Mouse (Mus musculus): Measurements from ENCODE around the gene Ehd1. TPM values are rescaled to one million over a fixed set of nuclear protein-coding genes. Genes with fewer than 3 reads are reported as not detected.
A peak's percentile ranks its signal among the peaks of the same experiment; 100 is the strongest.

Gene Ehd1
- 100 to 1,000 TPM in 1 of 2 experiments, 10 to 100 TPM in 1; 97.8 to 114 TPM for total RNA-seq (2021)

DNA sequence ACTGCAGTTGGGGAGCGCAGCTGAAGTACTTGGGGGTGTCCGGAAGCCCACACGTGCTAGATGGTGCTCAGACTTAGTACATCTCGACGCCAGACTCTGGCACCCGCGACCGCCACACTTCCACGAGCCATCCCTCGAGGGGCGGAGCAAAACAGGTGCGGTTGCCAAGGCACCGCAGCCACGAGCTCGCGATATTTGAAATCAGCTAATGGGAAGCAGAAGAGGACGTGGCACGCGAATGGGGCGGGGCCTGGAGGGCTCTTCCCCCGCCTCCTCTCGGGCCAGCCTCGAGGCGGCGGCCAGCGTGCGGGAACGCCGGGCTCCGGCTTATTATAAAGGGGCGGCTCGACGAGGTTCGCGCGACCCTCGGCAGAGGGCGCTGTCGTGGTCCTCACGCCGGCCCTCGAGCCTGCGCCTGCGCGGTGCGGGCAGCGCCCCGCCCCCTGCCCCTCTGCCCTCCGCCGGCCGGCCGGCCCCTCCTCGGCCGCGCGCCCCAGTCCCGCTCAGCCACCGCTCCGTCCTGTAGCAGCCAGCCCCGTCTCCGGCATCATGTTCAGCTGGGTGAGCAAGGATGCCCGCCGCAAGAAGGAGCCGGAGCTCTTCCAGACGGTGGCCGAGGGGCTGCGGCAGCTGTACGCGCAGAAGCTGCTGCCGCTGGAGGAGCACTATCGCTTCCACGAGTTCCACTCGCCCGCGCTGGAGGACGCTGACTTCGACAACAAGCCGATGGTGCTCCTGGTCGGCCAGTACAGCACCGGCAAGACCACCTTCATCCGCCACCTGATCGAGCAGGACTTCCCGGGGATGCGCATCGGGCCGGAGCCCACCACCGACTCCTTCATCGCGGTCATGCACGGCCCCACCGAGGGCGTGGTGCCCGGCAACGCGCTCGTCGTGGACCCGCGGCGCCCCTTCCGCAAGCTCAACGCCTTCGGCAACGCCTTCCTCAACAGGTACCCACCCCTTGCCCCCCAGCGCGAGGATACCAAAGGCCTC is at the start of gene Ehd1:
Gene Ehd1 (plus strand): TSS at position 300 of the 996 bp plus-strand sequence.
- peak; percentile 98 for DNase-seq

DNA sequence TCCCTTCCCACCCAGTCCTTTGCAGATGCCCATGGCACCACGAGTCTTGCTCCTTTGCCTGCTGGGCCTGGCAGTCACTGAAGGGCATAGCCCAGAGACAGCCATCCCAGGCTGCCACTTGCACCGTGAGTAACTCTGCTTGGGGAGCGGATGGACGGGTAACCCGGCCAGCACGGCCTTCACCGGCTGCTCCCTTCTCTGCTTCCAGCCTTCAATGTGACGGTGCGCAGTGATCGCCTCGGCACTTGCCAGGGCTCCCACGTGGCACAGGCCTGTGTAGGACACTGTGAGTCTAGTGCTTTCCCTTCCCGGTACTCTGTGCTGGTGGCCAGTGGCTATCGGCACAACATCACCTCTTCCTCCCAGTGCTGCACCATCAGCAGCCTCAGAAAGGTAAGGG is 49.8 kb upstream of the Ehd1 start:
- no peak for DNase-seq

DNA sequence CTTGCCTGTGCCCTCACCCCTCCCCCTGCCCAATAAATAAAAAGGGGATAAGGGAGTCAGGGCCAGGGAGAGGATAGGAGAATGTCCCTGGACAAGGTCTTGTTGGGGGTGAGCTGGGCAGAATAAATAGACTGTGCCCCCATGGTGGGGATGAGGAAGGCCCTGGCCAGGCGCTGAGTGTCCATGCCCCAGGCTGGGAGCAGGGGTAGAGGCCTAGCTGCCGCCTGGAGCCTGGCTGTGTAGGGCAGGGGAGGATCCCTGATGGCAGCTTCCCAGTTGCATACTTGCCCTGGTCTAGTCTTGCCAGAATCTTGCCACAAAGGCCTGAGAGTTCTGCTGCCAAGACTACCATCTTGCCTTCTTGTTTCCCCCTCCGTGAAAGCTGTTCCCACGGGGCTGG is 48.7 kb upstream of the Ehd1 start:
- no peak for DNase-seq

DNA sequence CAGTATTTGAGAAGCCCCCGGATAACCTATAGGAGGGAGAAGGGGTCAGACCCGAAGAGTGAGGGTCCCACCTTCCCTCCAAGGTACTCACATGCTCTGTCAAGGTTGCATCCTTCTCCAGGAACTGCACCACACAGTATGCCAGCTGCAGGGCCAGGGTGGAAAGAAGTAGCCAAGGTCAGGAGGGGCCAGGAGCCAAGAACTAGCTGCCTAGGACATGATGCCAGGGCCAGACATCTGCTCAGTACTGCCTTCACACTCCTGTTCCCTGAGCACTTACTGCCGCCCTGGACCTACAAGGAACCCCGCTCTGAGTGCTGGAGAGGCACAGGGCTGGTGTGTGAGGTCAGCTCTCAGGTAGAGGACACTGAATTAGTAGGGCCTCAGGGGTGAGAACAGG is 46.1 kb upstream of the Ehd1 start:
- no peak for DNase-seq

DNA sequence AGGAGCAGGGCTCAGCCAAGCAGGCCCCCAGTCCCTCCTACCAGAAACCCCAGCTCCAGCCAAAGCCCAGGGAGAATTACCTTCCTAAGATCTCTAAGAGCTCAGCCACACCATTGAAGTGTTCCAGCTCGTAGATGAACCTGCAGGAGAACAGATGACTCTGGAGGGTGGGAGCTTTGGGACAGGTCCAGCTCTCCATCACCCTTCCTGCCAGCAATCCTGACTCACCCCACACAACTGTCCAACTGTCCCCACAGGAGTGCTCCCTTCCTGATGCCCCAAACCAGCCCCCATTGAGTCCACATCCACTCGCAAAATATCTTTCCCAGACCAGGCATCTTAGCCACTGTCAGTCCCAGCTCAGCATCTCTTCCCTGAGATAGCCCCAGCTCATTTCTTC is 45.5 kb upstream of the Ehd1 start:
- DNase-seq = no peak

DNA sequence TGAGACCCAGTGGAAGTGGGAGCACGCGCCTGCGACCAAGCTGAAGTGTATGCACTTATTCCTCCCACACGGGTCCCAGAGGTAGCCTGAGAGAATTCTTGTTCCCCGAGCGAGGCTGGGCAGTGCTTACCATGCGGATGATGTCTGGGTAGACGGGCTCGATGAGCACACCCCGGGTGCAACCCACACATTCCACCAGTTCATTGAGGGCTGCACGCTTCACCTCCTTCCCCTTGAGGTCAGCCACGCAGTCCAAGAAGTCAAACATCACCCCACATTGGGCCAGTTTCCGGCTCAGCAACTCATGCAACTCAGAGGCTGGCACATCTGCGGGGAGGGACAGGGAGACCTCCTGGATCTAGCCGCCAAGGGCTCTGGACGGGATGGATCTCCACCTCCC is 42.9 kb upstream of the Ehd1 start:
- DNase-seq = no peak

DNA sequence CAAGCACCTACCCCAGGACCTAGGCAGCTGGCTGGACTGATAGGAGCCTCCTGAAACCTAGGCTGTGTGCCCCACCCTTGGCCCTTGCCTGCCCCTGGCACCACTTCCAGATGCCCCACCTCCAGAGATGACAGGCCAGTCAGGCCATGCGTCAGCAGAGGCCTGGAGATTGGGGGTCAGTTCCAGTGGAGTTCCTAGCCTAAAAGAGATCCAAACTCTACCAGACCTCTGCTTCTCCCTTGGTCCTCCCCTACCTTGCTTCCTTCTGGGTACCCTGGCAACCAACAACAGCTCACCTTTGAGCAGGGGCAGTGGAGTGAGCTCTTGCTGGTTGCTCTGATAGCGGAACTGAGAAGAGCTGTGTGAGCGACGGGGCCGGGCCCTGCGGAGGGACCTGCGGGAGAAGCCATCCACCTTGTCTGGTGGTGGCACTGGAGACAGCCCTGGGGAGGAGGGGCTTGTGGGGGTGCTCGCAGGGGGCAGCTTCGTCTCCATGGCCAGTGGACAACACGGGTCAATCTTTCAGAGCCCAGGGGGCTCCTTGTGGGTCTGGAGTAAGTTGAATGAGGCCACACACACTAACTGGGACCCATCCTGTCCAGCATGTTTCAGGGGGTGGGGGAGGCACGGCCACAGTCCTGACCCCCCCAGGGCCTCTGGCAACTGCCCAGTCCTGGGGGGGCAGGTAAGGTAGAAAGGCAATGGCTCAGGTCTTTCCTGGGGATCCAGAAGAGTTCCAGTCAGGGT is 42.0 kb upstream of the Ehd1 start:
- DNase-seq = peak; percentile 35

DNA sequence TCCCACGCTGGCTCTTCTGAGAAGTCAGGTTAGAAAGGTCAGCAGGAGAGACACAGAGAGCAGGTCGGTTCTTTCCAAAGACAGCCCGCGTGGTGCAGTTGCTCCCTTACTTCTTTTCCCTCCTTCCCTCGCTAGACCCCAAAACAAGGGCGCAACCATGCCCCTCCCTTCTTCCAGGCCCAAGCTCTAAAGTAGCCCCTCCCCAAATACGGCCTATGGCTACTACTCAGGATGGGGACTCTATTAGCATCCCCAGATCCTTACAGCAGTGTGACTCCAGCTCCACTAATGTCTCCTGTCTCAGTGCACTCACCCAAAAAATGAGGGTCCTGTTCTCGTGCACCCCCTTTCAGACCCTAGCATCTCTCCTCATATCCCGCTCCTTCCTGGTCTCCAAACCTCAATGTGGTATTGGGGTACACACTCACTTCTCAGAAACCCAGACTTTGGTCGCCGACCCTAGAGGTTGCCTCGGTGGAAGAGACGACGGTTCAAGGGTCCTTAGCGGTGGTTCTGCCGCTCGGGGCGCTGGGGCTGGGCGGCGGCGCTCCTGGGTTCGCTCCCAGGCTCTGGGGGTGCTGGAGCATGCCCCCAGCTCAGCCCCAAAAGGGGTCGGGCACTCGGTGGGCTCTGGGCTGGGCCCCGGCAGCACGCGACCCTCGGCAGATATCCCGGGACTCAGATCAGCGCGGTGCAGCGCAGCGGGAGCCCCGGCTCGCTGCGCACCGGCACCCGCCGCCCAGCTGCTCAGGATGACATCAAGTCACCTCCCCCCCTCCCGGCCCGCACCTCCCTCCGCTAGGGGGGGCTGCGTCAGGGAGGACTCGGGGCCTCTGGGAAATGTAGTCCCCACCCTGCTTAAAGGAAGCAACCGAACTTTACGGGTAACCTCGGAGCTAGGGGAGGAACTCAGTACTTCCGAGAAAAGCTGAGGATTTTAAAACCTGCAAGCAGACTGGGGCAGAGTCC is 41.2 kb upstream of the Ehd1 start, which contains the start of gene Ppp2r5b:
Gene Ppp2r5b (minus strand): TSS at position 789 of the 969 bp plus-strand sequence.
- DNase-seq = peak; percentile 97

DNA sequence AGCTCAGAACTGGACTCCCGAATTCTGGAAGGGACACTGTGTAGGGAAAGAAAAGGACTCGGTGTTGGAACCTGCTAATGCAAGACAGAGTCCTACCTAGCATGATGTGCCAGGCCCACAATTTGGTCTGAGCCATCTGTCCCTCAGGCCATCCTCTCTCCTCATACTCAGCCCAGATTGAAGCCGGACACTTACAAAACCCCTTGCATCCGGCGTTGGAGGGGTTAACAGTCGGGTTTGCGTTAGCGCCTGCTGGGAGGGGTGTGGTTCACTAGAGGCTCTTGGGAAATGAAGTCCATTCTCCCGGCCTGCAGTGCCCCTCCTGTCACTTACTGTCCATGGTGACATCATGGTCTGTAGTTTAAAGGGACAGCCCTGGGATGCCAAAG is 40.5 kb upstream of the Ehd1 start:
- peak; percentile 92 for DNase-seq

DNA sequence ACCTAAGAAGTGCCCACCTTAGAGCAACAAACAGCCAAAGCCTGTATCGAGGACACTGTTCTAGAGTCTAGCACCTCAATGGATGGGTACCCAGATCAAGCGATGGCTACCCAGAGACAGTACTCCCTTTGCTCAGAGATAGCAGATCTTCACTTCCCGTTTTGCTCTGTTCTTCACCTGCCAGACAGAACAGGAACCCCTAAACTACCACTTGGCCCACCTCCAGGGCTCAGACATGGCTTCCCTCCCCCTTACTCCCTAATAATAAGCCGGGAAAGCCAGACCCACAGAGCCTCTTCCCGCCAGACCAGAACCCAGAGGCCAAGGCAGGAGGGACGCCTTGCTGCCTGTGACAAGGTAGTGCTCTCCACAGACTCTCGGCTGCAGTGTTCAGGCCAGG is 39.7 kb upstream of the Ehd1 start:
- DNase-seq = no peak

DNA sequence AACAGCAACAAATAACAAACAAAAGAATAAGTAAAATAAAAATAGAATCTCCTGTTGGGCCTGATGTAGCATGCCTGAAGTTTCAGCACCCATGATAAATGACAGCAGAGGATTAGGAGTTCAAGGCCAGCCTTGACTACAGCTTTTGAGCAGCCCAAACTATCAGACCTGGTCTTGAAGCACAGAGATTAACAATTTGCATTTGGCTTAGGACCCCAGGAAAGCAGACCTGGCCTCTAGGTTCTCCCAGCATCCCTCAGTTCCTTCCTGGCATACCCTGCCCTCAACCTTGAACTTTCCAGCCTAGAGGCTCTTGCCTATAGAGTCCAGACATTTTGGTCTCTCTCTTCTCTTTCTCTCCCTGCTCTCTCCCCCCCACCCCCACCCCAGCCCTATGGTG is 37.8 kb upstream of the Ehd1 start:
- no peak for DNase-seq

DNA sequence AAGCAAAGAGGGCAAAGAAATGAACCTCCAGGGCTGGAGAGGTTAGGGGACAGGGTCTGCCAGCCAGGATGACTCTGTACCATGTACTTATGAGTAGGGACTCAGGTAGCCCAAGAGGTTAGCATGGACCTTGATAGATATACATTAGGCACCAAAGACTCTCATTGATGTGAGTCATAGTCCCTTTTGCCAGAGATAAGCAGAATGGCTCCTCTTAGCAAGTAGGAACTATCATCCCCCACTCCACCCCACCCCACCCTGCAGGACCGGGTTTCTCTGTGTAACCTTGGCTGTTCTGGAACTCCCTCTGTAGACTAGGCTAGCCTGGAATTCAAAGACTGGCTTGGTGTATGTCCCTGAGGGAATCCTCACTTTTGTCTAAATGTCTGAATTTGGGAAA is 36.4 kb upstream of the Ehd1 start:
- no peak for DNase-seq

DNA sequence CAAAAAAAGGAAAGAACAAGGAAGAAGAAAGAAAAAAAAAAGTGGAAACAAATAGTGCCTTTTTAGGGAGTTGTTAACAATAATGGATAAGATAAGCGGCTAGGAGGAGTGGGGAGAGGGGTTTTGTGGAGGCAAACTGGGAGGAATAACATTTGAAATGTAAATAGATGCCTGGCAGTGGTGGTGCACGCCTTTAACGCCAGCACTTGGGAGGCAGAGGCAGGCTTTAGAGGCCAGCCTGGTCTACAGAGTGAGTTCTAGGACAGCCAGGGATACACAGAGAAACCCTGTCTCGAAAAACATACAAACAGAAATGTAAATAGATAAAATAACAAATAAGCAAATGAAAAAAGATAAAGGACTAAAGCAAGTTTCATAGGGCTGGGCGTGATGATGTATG is 35.8 kb upstream of the Ehd1 start:
- no peak for DNase-seq

DNA sequence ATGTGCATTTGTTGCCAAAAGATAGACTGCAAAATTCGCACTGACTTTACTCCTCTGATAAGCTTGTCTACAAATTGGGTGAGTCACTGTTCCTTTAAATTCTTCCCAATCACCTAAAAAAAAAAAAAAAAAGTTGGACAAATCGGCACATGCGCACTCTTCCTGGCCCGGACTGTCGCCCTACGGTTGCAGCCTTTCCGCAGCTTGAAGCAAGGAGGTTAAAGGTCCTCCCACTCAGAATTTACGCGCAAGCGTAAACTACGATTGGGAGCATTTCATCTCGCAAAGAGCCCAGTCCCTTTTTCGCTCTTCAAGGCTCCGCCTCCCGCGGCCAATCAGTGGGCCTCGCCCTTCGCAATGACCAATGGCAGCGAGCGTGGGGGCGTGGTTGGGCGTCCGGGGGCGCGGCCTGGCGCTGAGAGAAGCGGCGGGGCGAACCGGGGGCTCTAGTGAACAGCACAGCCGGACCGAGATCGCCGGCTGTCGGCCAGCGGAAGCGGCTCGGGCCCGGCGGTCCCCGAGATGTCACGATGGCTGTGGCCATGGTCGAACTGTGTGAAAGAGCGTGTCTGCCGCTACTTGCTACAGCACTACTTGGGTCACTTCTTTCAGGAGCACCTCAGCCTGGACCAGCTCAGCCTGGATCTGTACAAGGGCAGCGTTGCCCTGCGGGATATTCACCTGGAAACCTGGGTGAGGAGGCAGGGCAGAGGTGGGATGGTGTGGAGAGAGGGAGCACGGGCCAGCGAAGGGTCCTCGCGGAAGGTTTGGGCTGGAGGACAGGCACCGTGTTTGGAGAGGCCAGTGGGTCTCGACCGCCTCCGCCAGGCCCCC is 35.0 kb upstream of the Ehd1 start, which contains the start of gene Atg2a:
Gene Atg2a (plus strand): TSS at position 395 of the 834 bp plus-strand sequence.
- peak; percentile 99 for DNase-seq

DNA sequence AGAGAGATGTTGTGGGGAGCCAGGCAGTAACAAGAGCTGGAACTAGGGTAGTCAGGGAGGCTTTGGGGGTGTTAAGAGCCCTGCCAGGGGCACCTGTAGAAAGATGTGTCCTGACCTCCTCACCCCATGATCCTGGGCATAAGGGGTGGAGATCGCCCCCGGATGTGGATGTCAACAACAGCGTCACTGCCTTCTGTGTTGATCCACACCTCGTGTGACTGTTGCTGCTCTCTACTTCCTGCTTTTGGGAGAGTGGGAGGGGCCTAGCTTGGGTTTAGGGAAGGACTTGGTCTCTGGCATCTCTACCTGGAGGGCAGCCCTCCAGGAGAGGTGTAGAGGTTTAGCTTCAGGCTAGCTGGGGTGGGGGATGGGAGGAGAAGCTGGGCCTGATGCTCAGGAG is 34.2 kb upstream of the Ehd1 start:
- DNase-seq = peak; percentile 53

DNA sequence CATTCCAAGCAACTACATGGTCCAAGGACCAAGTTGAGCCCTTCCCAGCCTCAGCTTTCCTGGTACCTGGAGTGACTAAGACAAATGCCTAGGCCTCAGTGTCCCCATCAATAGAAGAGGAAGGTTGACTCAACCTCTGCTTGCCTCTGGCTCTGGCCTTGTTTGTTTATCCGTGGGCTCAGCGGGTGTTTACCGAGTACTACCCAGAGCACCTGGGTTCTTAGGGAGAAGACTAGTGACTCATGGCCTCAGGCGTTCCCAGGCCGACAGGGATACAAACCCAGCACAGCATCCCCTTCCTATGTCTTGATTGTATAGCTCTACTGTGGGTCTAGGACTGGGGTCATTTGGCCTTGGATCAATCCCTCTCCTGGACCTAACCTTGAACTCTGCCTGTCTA is 33.3 kb upstream of the Ehd1 start:
- no peak for DNase-seq

DNA sequence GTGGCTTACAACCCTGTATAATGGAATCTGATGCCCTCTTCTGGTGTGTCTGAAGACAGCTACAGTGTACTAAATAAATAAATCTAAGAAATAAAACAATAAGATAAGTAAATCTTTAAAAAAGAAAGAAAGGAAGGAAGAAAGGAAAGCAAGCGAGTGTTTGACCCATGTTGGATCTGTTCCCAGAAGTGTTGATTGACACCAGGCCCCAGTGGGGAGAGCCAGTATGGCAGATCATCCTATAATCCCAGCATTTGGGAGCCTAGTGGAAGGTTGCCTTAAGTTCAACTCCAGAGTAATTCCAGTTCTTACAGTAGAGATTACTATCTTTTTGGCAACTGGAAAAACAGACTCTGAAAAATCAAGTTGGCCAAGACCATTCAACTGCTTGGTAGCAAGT is 30.7 kb upstream of the Ehd1 start:
- no peak for DNase-seq

DNA sequence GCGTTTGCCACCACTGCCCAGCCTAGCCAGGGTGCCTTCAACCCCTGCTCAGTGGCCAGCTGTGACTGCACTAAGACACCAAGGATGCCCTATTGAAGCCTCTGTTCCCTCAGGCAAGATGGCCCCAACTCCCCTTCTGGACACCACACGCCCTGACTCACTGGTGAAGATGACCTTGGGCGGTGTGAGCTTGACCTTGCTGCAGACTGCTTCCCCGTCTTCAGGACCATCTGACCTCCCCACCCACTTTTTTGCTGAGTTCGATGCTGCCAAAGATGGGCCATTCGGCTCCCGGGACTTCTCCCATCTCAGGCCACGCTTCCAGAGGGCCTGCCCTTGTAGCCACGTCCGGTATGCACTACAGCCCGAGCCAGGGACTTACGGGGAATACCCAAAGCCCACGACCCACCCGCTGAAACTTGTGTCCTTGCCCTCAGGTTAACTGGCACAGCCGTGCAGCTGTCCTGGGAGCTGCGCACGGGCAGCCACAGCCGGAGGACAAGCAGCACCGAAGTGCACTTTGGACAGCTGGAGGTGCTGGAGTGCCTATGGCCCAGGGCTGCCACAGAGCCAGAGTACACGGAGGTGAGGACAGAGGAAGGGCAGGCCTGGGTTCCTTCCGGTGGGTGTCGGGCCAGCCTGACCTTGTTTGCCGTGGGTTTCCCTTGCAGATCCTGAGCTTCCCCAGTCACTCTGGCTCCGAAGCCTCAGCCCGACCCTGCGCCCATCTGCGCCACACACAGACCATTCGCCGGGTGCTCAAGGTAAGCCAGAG is 28.8 kb upstream of the Ehd1 start:
- DNase-seq = no peak

DNA sequence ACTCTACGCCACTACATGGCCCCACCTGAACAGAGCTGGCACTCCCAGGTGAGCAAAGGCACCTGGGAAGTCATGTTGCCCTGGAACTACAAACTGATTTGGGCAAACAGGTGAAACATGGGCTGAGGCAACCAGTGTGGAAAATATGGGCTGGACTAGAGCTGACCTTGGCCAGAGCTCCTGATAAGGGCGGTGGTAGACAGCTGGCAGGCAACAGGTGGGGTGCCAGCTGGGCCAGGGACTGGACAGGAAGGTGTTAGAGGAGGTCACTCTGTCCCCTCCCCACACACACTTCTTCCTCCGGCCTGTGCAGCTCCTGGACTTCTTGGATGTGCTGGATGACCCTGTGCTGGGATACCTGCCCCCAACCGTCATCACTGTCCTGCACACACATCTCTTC is 23.5 kb upstream of the Ehd1 start:
- DNase-seq = no peak

DNA sequence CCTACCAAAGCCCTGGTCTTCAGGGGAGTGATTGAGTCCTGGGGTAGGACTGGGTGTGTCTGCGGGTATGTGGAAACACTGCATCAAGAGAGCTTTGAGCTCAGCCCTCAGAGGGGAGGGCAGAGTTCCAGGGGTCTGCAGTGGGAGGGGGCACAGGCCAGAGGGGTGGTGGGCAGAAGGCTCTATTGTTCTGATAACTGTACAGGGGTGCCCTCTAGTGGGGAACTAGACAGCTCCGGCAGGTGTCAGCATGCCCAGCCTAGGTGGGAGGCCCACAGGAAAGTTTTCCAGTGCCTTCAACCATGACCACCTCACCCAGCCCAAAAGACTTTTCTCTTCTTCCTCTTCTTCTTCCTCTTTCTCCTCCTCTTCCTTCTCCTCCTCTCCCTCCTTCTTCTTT is 16.1 kb upstream of the Ehd1 start:
- DNase-seq = peak; percentile 40

Data from heart, postnatal 4 days (tissue).